24 mouse cellular contexts compared by ENCODE assay signal in the genomic region with DNA sequence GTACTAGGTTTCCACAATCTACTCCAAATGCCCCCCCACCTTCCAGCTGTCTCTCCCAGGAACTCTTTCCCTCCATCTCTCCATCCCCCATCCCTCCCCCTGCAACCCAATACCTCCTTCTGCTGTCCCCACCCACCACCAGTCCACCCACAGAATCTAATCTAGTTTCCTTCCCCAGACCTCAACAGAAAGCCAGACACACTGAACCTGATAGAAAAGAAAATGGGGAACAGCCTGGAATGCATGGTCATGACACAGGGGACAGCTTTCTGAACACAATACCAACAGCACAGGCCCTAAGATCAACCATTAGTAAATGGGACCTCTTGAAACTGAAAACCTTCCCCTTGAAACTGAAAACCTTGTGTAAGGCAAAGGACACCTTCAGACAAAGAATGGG. TPM values are rescaled to one million over a fixed set of nuclear protein-coding genes. Genes with fewer than 3 reads are reported as not detected.
DNase-seq lines count a peak whose midpoint lies in the region; ATAC-seq and TF ChIP-seq lines count a peak whose summit lies in the region.
"Had no signal": no experiment of that assay in that cellular context is flagged by ENCODE, and none has a peak within 500 bp of the region (broad histone marks: within the 10 kb centered on the region; RNA-seq: fewer than 3 reads in every experiment).

No protein-coding gene starts in this region.

- peak overlapping the region; percentile 46; the same call in 1 of the 2 replicates for H3K27ac ChIP-seq in MEL (ENCODE audit: control insufficient read depth, low read depth, low read length)
- H3K27ac ChIP-seq: embryonic facial prominence, embryonic 12.5 days; embryonic facial prominence, embryonic 15.5 days; forebrain, embryonic 12.5 days; forebrain, embryonic 15.5 days; heart, adult 2 months; heart, embryonic 10.5 days; heart, embryonic 13.5 days; intestine, embryonic 15.5 days had no signal

- H3K4me3 ChIP-seq in MEL (ENCODE audit: control insufficient read depth in 1 of 2, insufficient read depth in 1 of 2, low read depth in 2 of 2, low read length in 2 of 2), result no peak overlapping the region
- H3K4me3 ChIP-seq: embryonic facial prominence, embryonic 12.5 days; embryonic facial prominence, embryonic 15.5 days; erythroblast, embryonic 14.5 days; forebrain, embryonic 12.5 days; forebrain, embryonic 15.5 days; heart, adult 2 months; heart, embryonic 10.5 days; heart, embryonic 13.5 days; intestine, embryonic 15.5 days had no signal

- DNase-seq in 416B (ENCODE audit: low read depth) (peak; percentile 48), MEL (ENCODE audit: low read depth, low spot score) (peak; percentile 84)
- no peak for DNase-seq in layer of hippocampus, adult 11-12 months (ENCODE audit: low spot score)
- no peak for DNase-seq in cerebellum, adult 18-20 months
- DNase-seq in lung, postnatal 4 days, result no peak
- DNase-seq: adrenal gland, adult 2 months; adrenal gland, postnatal 14 days; cerebellum, adult 11 months; cerebellum, adult 8-10 months; cerebellum, postnatal 10 days; cerebellum, postnatal 36 days; gastrocnemius, postnatal 25 days; heart, adult 2 months; kidney, adult 11 months had no signal

- no peak; the same call in 1 of the 2 replicates for TF ChIP-seq RAD21 in MEL (IDR thresholded peaks at IDR 0.05; ENCODE audit: low read depth, low read length)

- no peak for TF ChIP-seq POLR2A in MEL (IDR thresholded peaks at IDR 0.05; ENCODE audit: control insufficient read depth in 1 of 2, insufficient read depth in 1 of 2, low read depth in 1 of 2, low read length in 2 of 2, poor library complexity in 1 of 2)

- no peaks in the 10 kb centered on the region for H3K27me3 ChIP-seq in MEL (ENCODE audit: control insufficient read depth in 1 of 2, insufficient read depth in 2 of 2, low read length in 2 of 2)
- H3K27me3 ChIP-seq: embryonic facial prominence, embryonic 12.5 days; embryonic facial prominence, embryonic 15.5 days; forebrain, embryonic 12.5 days; forebrain, embryonic 15.5 days; heart, embryonic 13.5 days; intestine, embryonic 15.5 days had no signal

- TF ChIP-seq CTCF in MEL (IDR thresholded peaks at IDR 0.05 in 2 of 3, conservative IDR thresholded peaks at IDR 0.05 in 1 of 3; ENCODE audit: control insufficient read depth in 1 of 3, insufficient read depth in 1 of 3, low read depth in 2 of 3, low read length in 3 of 3, poor library complexity in 1 of 3, severe bottlenecking in 1 of 3), result no peak

- H3K4me1 ChIP-seq in MEL (ENCODE audit: control insufficient read depth in 1 of 2, insufficient read depth in 2 of 2, low read length in 2 of 2), result peaks cover 19 to 22% of the 10 kb centered on the region in 2 experiments
- H3K4me1 ChIP-seq: embryonic facial prominence, embryonic 12.5 days; embryonic facial prominence, embryonic 15.5 days; forebrain, embryonic 15.5 days; intestine, embryonic 15.5 days had no signal

- H3K79me2 ChIP-seq in MEL (ENCODE audit: control insufficient read depth, insufficient read depth, low read length, poor library complexity), result no peaks in the 10 kb centered on the region

- no peak overlapping the region for H3K9ac ChIP-seq in MEL (ENCODE audit: control insufficient read depth, low read depth, low read length, poor library complexity, severe bottlenecking)
- H3K9ac ChIP-seq: embryonic facial prominence, embryonic 12.5 days; embryonic facial prominence, embryonic 15.5 days; forebrain, embryonic 12.5 days; forebrain, embryonic 15.5 days; heart, embryonic 13.5 days; intestine, embryonic 15.5 days had no signal

- peak; percentile 53 for ATAC-seq in granulocyte monocyte progenitor cell, adult 5-6 weeks (replicated peaks; ENCODE audit: poor library complexity, severe bottlenecking)
- ATAC-seq: forebrain, embryonic 15.5 days; hindbrain, embryonic 16.5 days; intestine, embryonic 15.5 days had no signal

- H3K9me3 ChIP-seq in MEL (replicated peaks; ENCODE audit: insufficient read depth, low read length), result no peaks in the 10 kb centered on the region
- H3K9me3 ChIP-seq: embryonic facial prominence, embryonic 12.5 days; embryonic facial prominence, embryonic 15.5 days; forebrain, embryonic 12.5 days; forebrain, embryonic 15.5 days; heart, embryonic 10.5 days; heart, embryonic 13.5 days; intestine, embryonic 15.5 days had no signal

- H3K36me3 ChIP-seq in MEL (ENCODE audit: control insufficient read depth in 1 of 2, insufficient read depth in 2 of 2, low read length in 2 of 2), result peaks cover 0 to 24% of the 10 kb centered on the region in 2 experiments; a peak in 2 of 4 replicates
- H3K36me3 ChIP-seq: embryonic facial prominence, embryonic 12.5 days; embryonic facial prominence, embryonic 15.5 days; forebrain, embryonic 12.5 days; forebrain, embryonic 15.5 days; heart, embryonic 10.5 days; heart, embryonic 13.5 days; intestine, embryonic 15.5 days had no signal

- peak; percentile 91 to 97 for TF ChIP-seq EP300 in MEL (IDR thresholded peaks at IDR 0.05; ENCODE audit: low read depth in 1 of 2, low read length in 2 of 2)

TF ChIP-seq in MEL, 35 proteins besides CTCF, POLR2A, EP300 and RAD21:
- TF ChIP-seq POLR2AphosphoS2 (IDR thresholded peaks at IDR 0.05; ENCODE audit: low read length) (no peak), ZC3H11A (IDR thresholded peaks at IDR 0.05; ENCODE audit: low read depth, low read length) (0 out of 2 replicates have a peak, but pooled peaks have one; percentile 16), SMC3 (IDR thresholded peaks at IDR 0.05; ENCODE audit: low read depth, low read length) (no peak; the same call in 1 of the 2 replicates), NRF1 (IDR thresholded peaks at IDR 0.05; ENCODE audit: insufficient read depth, low read depth, low read length, poor library complexity, severe bottlenecking) (no peak), GATA1 (IDR thresholded peaks at IDR 0.05; ENCODE audit: low read depth, low read length) (peak; percentile 69; the same call in 1 of the 2 replicates), MAZ (IDR thresholded peaks at IDR 0.05; ENCODE audit: low read depth, low read length) (peak; percentile 53), MAX (IDR thresholded peaks at IDR 0.05; ENCODE audit: low read length) (peak; percentile 49), CHD2 (IDR thresholded peaks at IDR 0.05; ENCODE audit: low read length) (peak; percentile 30; the same call in 1 of the 2 replicates), KAT2A (conservative IDR thresholded peaks at IDR 0.05; ENCODE audit: low read depth, low read length) (peak; percentile 27; the same call in 1 of the 2 replicates), HCFC1 (IDR thresholded peaks at IDR 0.05; ENCODE audit: low read depth, low read length) (no peak), JUND (IDR thresholded peaks at IDR 0.05; ENCODE audit: low read depth, low read length) (no peak), GABPA (IDR thresholded peaks at IDR 0.05; ENCODE audit: low read depth, low read length) (no peak), MYC (IDR thresholded peaks at IDR 0.05; ENCODE audit: low read depth, low read length) (peak; percentile 27; the same call in 1 of the 2 replicates), BHLHE40 (IDR thresholded peaks at IDR 0.05; ENCODE audit: borderline replicate concordance, low read depth, low read length) (no peak), TCF12 (IDR thresholded peaks at IDR 0.05; ENCODE audit: low read depth, low read length) (peak; percentile 80), NELFE (IDR thresholded peaks at IDR 0.05; ENCODE audit: low read depth, low read length) (no peak; the same call in 1 of the 2 replicates), ZMIZ1 (IDR thresholded peaks at IDR 0.05; ENCODE audit: low read depth, low read length) (no peak), ETS1 (IDR thresholded peaks at IDR 0.05; ENCODE audit: low read depth, low read length) (peak; percentile 62; the same call in 1 of the 2 replicates), RCOR1 (IDR thresholded peaks at IDR 0.05; ENCODE audit: low read depth, low read length) (peak; percentile 82), TAL1 (IDR thresholded peaks at IDR 0.05; ENCODE audit: low read length) (no peak), USF2 (IDR thresholded peaks at IDR 0.05; ENCODE audit: borderline replicate concordance in 1 of 2, insufficient read depth in 1 of 2, low read depth in 1 of 2, low read length in 2 of 2) (no peak), E2F4 (IDR thresholded peaks at IDR 0.05; ENCODE audit: borderline replicate concordance, low read depth, low read length) (0 out of 2 replicates have a peak, but pooled peaks have one; percentile 16), SIN3A (IDR thresholded peaks at IDR 0.05; ENCODE audit: low read length) (peak; percentile 67; the same call in 1 of the 2 replicates), MAFK (IDR thresholded peaks at IDR 0.05; ENCODE audit: borderline replicate concordance, low read depth, low read length) (no peak; the same call in 1 of the 2 replicates), USF1 (IDR thresholded peaks at IDR 0.05; ENCODE audit: low read depth, low read length) (no peak), CHD1 (IDR thresholded peaks at IDR 0.05; ENCODE audit: low read depth, low read length) (no peak), MEF2A (IDR thresholded peaks at IDR 0.05; ENCODE audit: extremely low read depth, insufficient replicate concordance, low read depth, low read length, poor library complexity, severe bottlenecking) (no peak), POLR2AphosphoS5 (IDR thresholded peaks at IDR 0.05; ENCODE audit: borderline replicate concordance, low read depth, low read length) (no peak), TBP (IDR thresholded peaks at IDR 0.05; ENCODE audit: low read depth, low read length) (no peak), MXI1 (IDR thresholded peaks at IDR 0.05; ENCODE audit: low read depth, low read length) (no peak), ZNF384 (IDR thresholded peaks at IDR 0.05; ENCODE audit: low read depth, low read length) (peak; percentile 38; the same call in 1 of the 2 replicates), MYB (IDR thresholded peaks at IDR 0.05; ENCODE audit: low read depth, low read length) (peak; percentile 60; the same call in 1 of the 2 replicates)

RNA-seq across cellular contexts. Expression of a gene that starts 32.0 kb away (rescaled TPM):
- total RNA-seq in MEL (2012; rRNA removed), result 19.0 and 26.8 TPM in 2 replicates
- polyA plus RNA-seq in MEL (2012; ENCODE audit: insufficient read depth in 1 of 2, insufficient read length in 2 of 2, low read depth in 1 of 2, low replicate concordance in 2 of 2, missing spikeins in 1 of 2), result 10 to 100 TPM; 46.5 to 53.9 TPM
- 30.1 and 31.0 TPM in 2 replicates for total RNA-seq in granulocyte monocyte progenitor cell, adult 5-6 weeks (2014; fragmentation: Nextera tagmentation)
- total RNA-seq in granulocyte monocyte progenitor cell, adult 5-6 weeks (2017), result 33.0 and 53.3 TPM in 2 replicates

Comparison
In these comparisons a context has a peak if more than half of its experiments do, and no peak if none do; other contexts are left out.
1. DNase-seq: peak in 416B (single experiment) and MEL (single experiment); none in layer of hippocampus, adult 11-12 months (single experiment), cerebellum, adult 18-20 months (0 of 2) and lung, postnatal 4 days (0 of 2).